Mouse (Mus musculus) inflammation-experienced regulatory T-cells, adult 6 months (primary cell): ENCODE results near the gene Platr17. TPM values are rescaled to one million over a fixed set of nuclear protein-coding genes. Genes with fewer than 3 reads are reported as not detected.
"Not testable (repeated sequence)": the region's sequence is repeated elsewhere in the genome, so short reads cannot be mapped to it uniquely, and the experiment has no call there.

Source experiments
- ATAC-seq: one replicate; pipeline ENCODE4 v1.8.0; 2017
- polyA plus RNA-seq, 3 experiments: library from polyadenylated mRNA; unstranded; fragments of 100-300 nt; shearing (Covaris generic); gene quantifications; one replicate each; pipeline ENCODE4 v1.2.1; 2017

The Platr17 gene
- 10 to 100 TPM in 1 of 3 experiments, 1 to 10 TPM in 2; 5.3 to 10.1 (median 5.4) TPM for polyA plus RNA-seq

- not testable (repeated sequence) for ATAC-seq
Observed at GRCm38 (mm10) chr17:33904835-33905234, at the start of gene Platr17. Gene Platr17, plus strand, starts transcription at chr17:33905135.

GRCm38 (mm10) chr17:33857816-33858215, 47.1 kb upstream of the Platr17 start:
- ATAC-seq = no peak

GRCm38 (mm10) chr17:33865330-33866030, 39.5 kb upstream of the Platr17 start:
- ATAC-seq = peak; percentile 85

GRCm38 (mm10) chr17:33873537-33873936, 31.4 kb upstream of the Platr17 start, which contains the start of gene Gm7029:
Gene Gm7029, plus strand, starts transcription at chr17:33873837.
- not testable (repeated sequence) for ATAC-seq

GRCm38 (mm10) chr17:33874411-33874810, 30.5 kb upstream of the Platr17 start:
- ATAC-seq = no peak

DNA sequence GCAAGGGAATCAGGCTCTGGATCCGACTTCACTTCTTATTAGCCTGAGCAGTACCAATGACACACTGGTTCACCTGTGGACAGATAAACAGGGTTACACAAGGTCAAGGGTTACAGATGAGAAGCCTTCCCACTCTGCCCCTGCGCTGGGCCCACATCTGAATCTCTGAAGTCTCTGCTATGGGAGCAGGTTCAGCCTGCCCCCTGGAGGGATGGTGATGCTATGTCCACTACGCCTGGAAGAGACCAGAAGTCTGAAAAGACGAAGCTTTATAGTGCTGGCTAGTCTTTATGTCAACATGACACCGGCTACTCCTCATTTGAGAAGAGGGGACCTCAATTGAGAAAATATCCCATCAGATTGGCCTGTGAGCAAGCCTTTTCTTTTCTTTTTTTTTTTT, 29.1 kb upstream of the Platr17 start:
- not testable (repeated sequence) for ATAC-seq

DNA sequence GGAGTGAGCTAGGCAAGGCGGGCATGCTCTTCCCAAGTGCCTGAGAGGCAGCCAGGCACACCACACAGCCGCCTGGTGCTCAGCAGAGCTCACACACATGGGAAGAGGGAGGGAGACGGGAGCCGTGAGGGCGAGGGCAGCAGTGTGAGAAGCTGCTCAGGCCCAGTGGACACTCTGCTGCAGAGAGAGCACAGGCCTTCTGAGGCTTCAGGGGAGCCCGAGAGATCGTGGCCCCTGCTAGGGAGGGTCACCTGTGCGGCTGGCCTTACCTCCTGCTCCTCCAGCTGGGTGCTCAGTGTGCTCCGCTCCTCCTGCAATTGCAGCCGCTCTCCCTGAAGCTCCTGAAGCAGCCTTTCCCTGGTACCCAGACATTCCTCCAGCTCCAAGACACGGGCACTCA, 20.6 kb upstream of the Platr17 start:
- ATAC-seq = not testable (repeated sequence)

DNA sequence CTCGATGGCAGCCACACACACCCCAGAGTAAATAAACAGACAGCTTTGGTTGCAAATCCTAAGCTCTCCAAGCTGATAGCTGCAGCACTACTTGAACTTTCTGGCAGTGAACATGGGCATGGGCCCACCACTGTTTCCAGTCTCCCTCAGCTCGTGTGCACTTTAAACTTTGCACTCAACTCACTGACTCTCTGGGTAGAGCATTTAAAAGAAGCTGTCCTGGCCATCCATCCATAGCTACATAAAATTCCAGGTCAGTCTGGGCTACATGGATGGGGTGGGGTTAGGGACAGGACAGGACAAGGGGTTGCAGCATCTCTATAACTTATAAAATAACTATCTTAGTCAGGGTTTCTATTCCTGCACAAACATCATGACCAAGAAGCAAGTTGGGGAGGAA, 17.1 kb upstream of the Platr17 start:
- not testable (repeated sequence) for ATAC-seq

GRCm38 (mm10) chr17:33888230-33888629, 16.7 kb upstream of the Platr17 start:
- not testable (repeated sequence) for ATAC-seq

GRCm38 (mm10) chr17:33889941-33890532, 14.9 kb upstream of the Platr17 start:
- ATAC-seq = not testable (repeated sequence)

- ATAC-seq = peak; percentile 99
Observed at GRCm38 (mm10) chr17:33890533-33891059, 14.3 kb upstream of the Platr17 start, which contains the start of gene Kifc1. Gene Kifc1, minus strand, starts transcription at chr17:33890661.

DNA sequence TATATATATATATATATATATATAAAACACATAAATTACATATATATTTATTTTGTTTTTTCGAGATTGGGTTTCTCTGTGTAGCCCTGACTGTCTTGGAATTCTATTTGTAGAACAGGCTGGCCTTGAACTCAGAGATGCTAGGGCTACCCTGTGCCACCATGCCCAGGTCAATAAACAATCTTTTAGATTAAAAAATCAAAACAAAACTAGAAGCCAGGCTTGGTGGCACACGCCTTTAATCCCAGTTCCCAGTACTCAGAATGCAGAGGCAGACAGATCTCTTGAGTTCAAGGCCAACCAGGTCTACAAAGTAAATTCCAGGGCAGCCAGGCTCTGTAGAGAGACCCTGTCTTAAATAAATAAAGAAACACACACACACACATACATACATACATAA, 13.6 kb upstream of the Platr17 start:
- ATAC-seq = no peak

DNA sequence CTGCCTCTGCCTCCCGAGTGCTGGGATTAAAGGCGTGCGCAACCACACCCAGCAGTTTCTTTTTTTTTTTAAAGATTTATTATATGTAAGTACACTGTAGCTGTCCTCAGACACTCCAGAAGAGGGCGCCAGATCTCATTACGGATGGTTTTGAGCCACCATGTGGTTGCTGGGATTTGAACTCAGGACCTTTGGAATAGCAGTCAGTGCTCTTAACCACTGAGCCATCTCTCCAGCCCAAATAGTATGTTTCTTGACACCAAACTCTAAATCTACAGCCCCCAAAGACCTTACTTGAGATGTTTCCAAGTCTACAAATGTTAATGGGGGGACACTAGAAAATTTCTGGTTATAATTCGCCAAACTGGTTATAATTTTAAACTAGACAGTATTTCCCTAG, 13.0 kb upstream of the Platr17 start:
- ATAC-seq = not testable (repeated sequence)

GRCm38 (mm10) chr17:33892429-33892828, 12.5 kb upstream of the Platr17 start:
- no peak for ATAC-seq

DNA sequence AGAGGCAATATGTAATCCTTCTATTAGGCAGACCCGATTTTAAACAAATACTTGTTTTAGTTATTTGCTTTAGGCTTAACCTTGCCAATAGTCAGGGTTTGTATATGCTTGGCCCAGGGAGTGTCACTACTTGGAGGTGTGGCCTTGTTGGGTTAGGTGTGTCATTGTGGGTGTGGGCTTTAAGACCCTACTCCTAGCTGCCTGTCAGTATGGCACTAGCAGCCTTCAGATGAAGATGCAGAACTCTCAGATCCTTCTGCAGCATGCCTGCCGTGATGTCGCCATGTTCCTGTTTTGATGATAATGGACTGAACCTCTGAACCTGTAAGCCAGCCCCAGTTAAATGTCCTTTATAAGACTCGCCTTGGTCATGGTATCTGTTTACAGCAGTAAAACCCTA, 11.9 kb upstream of the Platr17 start:
- not testable (repeated sequence) for ATAC-seq

- ATAC-seq = peak; percentile 35
Observed at GRCm38 (mm10) chr17:33897114-33897794, 7.7 kb upstream of the Platr17 start.

DNA sequence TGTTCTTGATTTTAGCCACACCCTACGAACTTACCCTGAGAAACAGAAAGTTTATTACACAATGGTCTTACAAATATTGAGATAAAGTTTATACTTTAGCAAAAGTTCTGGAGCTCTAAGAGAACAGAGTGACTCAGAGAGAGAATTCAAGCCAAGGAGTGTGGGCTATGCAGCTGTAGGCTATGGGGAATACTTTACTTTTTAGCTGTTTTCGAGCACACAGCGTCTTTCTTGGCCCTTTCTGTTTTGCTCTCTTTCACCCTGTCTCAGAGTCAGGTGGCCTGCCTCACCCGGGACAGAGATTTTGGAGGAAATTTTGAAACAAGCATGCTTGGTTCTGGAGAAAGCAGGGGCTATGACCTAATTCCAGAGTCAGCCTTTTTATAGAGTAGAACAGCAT, 6.7 kb upstream of the Platr17 start:
- ATAC-seq = not testable (repeated sequence)

DNA sequence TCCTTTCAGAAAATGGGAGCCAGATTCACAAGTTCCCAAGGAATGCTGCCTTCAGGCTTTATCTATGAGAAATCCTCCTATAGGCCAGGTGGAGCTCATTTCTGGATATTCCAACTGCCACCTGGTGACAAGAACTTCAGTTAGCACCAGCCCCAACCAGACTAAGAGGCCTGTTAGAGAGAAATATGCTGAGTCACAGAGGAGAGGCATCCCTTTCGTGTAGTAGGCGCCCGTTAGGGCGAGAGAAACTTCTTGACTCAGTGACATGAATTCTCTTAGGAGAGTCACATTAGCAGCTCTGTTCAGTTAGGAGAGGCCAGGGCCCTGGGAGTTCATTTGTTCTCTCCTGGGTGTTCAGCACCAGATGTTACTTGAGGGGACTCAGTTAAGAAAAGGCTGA, 5.3 kb upstream of the Platr17 start:
- ATAC-seq = no peak

GRCm38 (mm10) chr17:33900281-33900988, 4.5 kb upstream of the Platr17 start:
- ATAC-seq = no peak

DNA sequence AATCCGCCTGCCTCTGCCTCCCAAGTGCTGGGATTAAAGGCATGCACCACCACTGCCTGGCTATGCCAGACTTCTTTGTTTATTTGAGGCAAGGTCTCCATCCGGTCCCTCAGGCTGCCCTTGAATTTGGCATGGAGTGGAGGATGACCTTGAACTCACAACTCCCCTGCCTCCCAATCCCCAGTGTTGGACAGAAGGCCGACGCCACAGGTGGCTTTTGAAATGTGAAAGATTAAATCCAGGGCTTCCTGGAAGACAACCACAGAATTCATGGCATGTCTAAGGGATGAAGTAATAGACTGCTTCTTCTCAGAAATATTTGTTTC, 4.0 kb upstream of the Platr17 start:
- ATAC-seq = no peak

GRCm38 (mm10) chr17:33901653-33902052, 3.3 kb upstream of the Platr17 start:
- no peak for ATAC-seq

DNA sequence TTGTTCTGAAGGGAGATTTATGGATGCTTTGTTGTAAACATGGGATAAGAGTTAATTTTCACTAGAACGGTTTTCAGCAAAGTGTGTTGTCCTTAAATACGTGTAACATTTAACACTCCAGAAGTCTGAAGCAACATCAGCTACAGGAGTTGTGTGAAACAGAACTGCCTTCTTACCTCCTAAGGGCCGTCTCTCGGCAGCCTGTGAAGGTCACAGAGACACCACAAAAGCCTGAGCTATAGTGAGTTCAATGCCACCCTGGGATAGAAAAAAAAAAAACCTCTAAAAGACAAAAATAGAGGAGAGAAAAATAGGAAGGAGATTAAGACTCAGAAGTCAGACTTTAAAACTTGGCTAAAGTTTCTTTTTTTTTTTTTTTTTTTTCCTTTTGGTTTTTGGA, 2.9 kb upstream of the Platr17 start:
- no peak for ATAC-seq

- peak; percentile 56 for ATAC-seq
Observed at GRCm38 (mm10) chr17:33902491-33902890, 2.4 kb upstream of the Platr17 start.
